Comparison of ENCODE assay signal across 16 mouse cellular contexts in genomic region chr7:110325381-110326110, GRCm38 (mm10).
"Had no signal": no experiment of that assay in that cellular context is flagged by ENCODE, and none has a peak within 500 bp of the region (broad histone marks: within the 10 kb centered on the region; RNA-seq: fewer than 3 reads in every experiment).

No protein-coding gene starts in this region.

- DNase-seq: kidney, postnatal 10 days; kidney, postnatal 4 days; lung, adult 2 months; lung, postnatal 14 days; midbrain, embryonic 14.5 days; retina, postnatal 1 day; right cerebral cortex, postnatal 4 days; thymus, adult 2 months; thymus, postnatal 25 days had no signal

- H3K9me3 ChIP-seq: liver, embryonic 15.5 days; stomach, embryonic 15.5 days had no signal

- H3K27ac ChIP-seq: layer of hippocampus, adult 2 months; limb, embryonic 10.5 days; liver, embryonic 15.5 days; neural tube, embryonic 13.5 days; stomach, embryonic 15.5 days had no signal

- H3K4me1 ChIP-seq: limb, embryonic 10.5 days; liver, embryonic 15.5 days; neural tube, embryonic 13.5 days; stomach, embryonic 15.5 days had no signal

- H3K27me3 ChIP-seq: liver, embryonic 15.5 days; neural tube, embryonic 13.5 days; stomach, embryonic 15.5 days had no signal

- H3K4me2 ChIP-seq: liver, embryonic 11.5 days; liver, embryonic 15.5 days; neural tube, embryonic 13.5 days; stomach, embryonic 15.5 days had no signal

- ATAC-seq: intestine, postnatal 0 days had no signal

- H3K4me3 ChIP-seq: layer of hippocampus, adult 2 months; limb, embryonic 10.5 days; liver, embryonic 15.5 days; neural tube, embryonic 13.5 days; stomach, embryonic 15.5 days had no signal

- H3K9ac ChIP-seq: liver, embryonic 15.5 days; neural tube, embryonic 13.5 days; stomach, embryonic 15.5 days had no signal
